Mouse (Mus musculus) spleen, adult 2 months (tissue): ENCODE measurements at regions not wholly inside any gene's neighbourhood (a gene's known extent, or its start where the extent isn't known, plus 50 kb on each side); places are given as distances from the start of the nearest gene placed in this dataset.

ENCODE experiments used
- CTCF ChIP-seq: fragments of 200-500 bp; IDR thresholded peaks from 2 replicates; pipeline ENCODE4 v1.5.1; 2011; ENCODE audit warnings: mild to moderate bottlenecking, inconsistent platforms; ENCODE audit not compliant: insufficient read depth, insufficient read length, insufficient replicate concordance; ENCODE audit errors: extremely low read depth
- POLR2A ChIP-seq: fragments of 200-500 bp; IDR thresholded peaks from 2 replicates; pipeline ENCODE4 v1.6.1; 2011; ENCODE audit warnings: low read depth, low read length, inconsistent platforms

DNA sequence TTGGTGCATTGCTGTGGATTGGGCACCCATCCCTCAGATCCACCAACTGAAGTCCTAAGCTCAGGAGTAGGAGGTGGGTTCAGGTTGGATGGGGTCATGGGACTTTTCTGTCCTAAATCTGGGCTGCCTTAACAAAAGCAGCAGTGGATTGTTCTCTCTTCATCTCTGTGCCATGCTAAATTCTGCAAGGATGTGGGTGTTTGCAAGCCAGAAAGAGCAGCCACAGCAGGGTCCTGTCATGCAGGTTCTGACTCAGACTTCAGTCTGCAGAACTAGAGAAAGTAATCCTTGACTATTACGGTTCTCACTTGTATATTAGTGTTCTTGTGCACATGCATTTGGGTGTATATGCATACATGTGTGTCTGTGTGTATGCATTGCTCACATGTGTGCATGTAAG, 125.5 kb upstream of the Gm17728 start:
- TF ChIP-seq POLR2A: no peak
- no peak for TF ChIP-seq CTCF
